Mouse (Mus musculus): ENCODE data around the gene Sema5a. TPM values are rescaled to one million over a fixed set of nuclear protein-coding genes. Genes with fewer than 3 reads are reported as not detected.

The Sema5a gene
- total and polyA plus RNA-seq, 2 experiments from 2014 or later, result 7.6 to 21.5 TPM

GRCm38 (mm10) chr15:32281374-32281773, 36.8 kb downstream of the Sema5a start:
- H3K4me1 ChIP-seq (ENCODE audit: insufficient read depth), result no peaks in the 10 kb centered on the region
- no peaks in the 10 kb centered on the region for H3K36me3 ChIP-seq (ENCODE audit: insufficient read depth)
- no peak for TF ChIP-seq CTCF (IDR thresholded peaks at IDR 0.05; ENCODE audit: low read depth)
- WGBS, result 70% methylated on average over 4 of the region's 4 CpGs
- H3K4me3 ChIP-seq (ENCODE audit: low read depth, low read length), result no peak overlapping the region
- DNase-seq (peak; percentile 44), ATAC-seq (peak; percentile 45; the same call in 1 of the 2 replicates)
- H3K9me3 ChIP-seq (ENCODE audit: low read length), result no peaks in the 10 kb centered on the region
- no peak overlapping the region for H3K4me2 ChIP-seq (ENCODE audit: low read depth)
- no peak overlapping the region for H3K27ac ChIP-seq (ENCODE audit: low read depth, low read length)
- no peak overlapping the region for H3K9ac ChIP-seq
- no peaks in the 10 kb centered on the region for H3K27me3 ChIP-seq (ENCODE audit: insufficient read depth, low read length)

- Histone ChIP-seq H3K4me2 (ENCODE audit: low read depth) (no peak overlapping the region), H3K4me3 (ENCODE audit: low read depth, low read length) (no peak overlapping the region), H3K27me3 (ENCODE audit: insufficient read depth, low read length) (no peaks in the 10 kb centered on the region), H3K9ac (no peak overlapping the region), H3K9me3 (ENCODE audit: low read length) (no peaks in the 10 kb centered on the region), H3K4me1 (ENCODE audit: insufficient read depth) (no peaks in the 10 kb centered on the region), H3K27ac (ENCODE audit: low read depth, low read length) (no peak overlapping the region), H3K36me3 (ENCODE audit: insufficient read depth) (no peaks in the 10 kb centered on the region)
- DNase-seq (no peak), ATAC-seq (no peak)
- WGBS, result 88% methylated on average over 2 of the region's 2 CpGs
- no peak for TF ChIP-seq CTCF (IDR thresholded peaks at IDR 0.05; ENCODE audit: low read depth)
These were observed 40.1 kb downstream of the Sema5a start for GRCm38 (mm10) chr15:32284688-32285087.

GRCm38 (mm10) chr15:32286296-32286695, 41.7 kb downstream of the Sema5a start:
- no peaks in the 10 kb centered on the region for H3K27me3 ChIP-seq (ENCODE audit: insufficient read depth, low read length)

GRCm38 (mm10) chr15:32288480-32288879, 43.9 kb downstream of the Sema5a start:
- Histone ChIP-seq H3K27me3 (ENCODE audit: insufficient read depth, low read length) (no peaks in the 10 kb centered on the region), H3K27ac (ENCODE audit: low read depth, low read length) (no peak overlapping the region), H3K4me1 (ENCODE audit: insufficient read depth) (no peaks in the 10 kb centered on the region), H3K9ac (no peak overlapping the region), H3K4me2 (ENCODE audit: low read depth) (no peak overlapping the region), H3K36me3 (ENCODE audit: insufficient read depth) (no peaks in the 10 kb centered on the region), H3K9me3 (ENCODE audit: low read length) (no peaks in the 10 kb centered on the region), H3K4me3 (ENCODE audit: low read depth, low read length) (no peak overlapping the region)
- no peak for TF ChIP-seq CTCF (IDR thresholded peaks at IDR 0.05; ENCODE audit: low read depth)
- no peak for DNase-seq
- no peak for ATAC-seq
- WGBS, result 43% methylated on average over 6 of the region's 6 CpGs

More at GRCm38 (mm10) chr15:32286296-32286695, 41.7 kb downstream of the Sema5a start:
- no peak for DNase-seq
- Histone ChIP-seq H3K27ac (ENCODE audit: low read depth, low read length) (no peak overlapping the region), H3K36me3 (ENCODE audit: insufficient read depth) (no peaks in the 10 kb centered on the region), H3K4me1 (ENCODE audit: insufficient read depth) (no peaks in the 10 kb centered on the region), H3K9me3 (ENCODE audit: low read length) (no peaks in the 10 kb centered on the region), H3K9ac (no peak overlapping the region), H3K4me2 (ENCODE audit: low read depth) (no peak overlapping the region), H3K4me3 (ENCODE audit: low read depth, low read length) (no peak overlapping the region)
- no peak for ATAC-seq
- TF ChIP-seq CTCF (IDR thresholded peaks at IDR 0.05; ENCODE audit: low read depth), result no peak
- WGBS, result 94% methylated on average over 3 of the region's 3 CpGs

GRCm38 (mm10) chr15:32291000-32291399, 46.4 kb downstream of the Sema5a start:
- H3K9me3 ChIP-seq (ENCODE audit: low read length), result no peaks in the 10 kb centered on the region
- H3K4me1 ChIP-seq (ENCODE audit: insufficient read depth), result no peaks in the 10 kb centered on the region
- no peak overlapping the region for H3K4me2 ChIP-seq (ENCODE audit: low read depth)
- 52% methylated on average over 3 of the region's 3 CpGs for WGBS
- no peak overlapping the region for H3K4me3 ChIP-seq (ENCODE audit: low read depth, low read length)
- H3K27me3 ChIP-seq (ENCODE audit: insufficient read depth, low read length), result no peaks in the 10 kb centered on the region
- ATAC-seq, result no peak
- DNase-seq, result no peak
- TF ChIP-seq CTCF (IDR thresholded peaks at IDR 0.05; ENCODE audit: low read depth), result no peak
- H3K36me3 ChIP-seq (ENCODE audit: insufficient read depth), result no peaks in the 10 kb centered on the region
- no peak overlapping the region for H3K27ac ChIP-seq (ENCODE audit: low read depth, low read length)
- no peak overlapping the region for H3K9ac ChIP-seq

GRCm38 (mm10) chr15:32296523-32296922, 51.9 kb downstream of the Sema5a start:
- Histone ChIP-seq H3K9ac (no peak overlapping the region), H3K9me3 (ENCODE audit: low read length) (no peaks in the 10 kb centered on the region), H3K4me1 (ENCODE audit: insufficient read depth) (no peaks in the 10 kb centered on the region), H3K4me2 (ENCODE audit: low read depth) (no peak overlapping the region), H3K4me3 (ENCODE audit: low read depth, low read length) (no peak overlapping the region), H3K27me3 (ENCODE audit: insufficient read depth, low read length) (no peaks in the 10 kb centered on the region), H3K27ac (ENCODE audit: low read depth, low read length) (no peak overlapping the region), H3K36me3 (ENCODE audit: insufficient read depth) (no peaks in the 10 kb centered on the region)
- DNase-seq (no peak), ATAC-seq (no peak)
- 35% methylated on average over 6 of the region's 6 CpGs for WGBS
- TF ChIP-seq CTCF (IDR thresholded peaks at IDR 0.05; ENCODE audit: low read depth), result no peak

- 85% methylated on average over 5 of the region's 5 CpGs for WGBS
These were observed 52.7 kb downstream of the Sema5a start for GRCm38 (mm10) chr15:32297266-32297665.

More at GRCm38 (mm10) chr15:32297266-32297665, 52.7 kb downstream of the Sema5a start:
- TF ChIP-seq CTCF (IDR thresholded peaks at IDR 0.05; ENCODE audit: low read depth), result no peak
- H3K9ac ChIP-seq, result no peak overlapping the region
- DNase-seq (no peak), ATAC-seq (no peak)
- no peak overlapping the region for H3K4me3 ChIP-seq (ENCODE audit: low read depth, low read length)
- H3K4me1 ChIP-seq (ENCODE audit: insufficient read depth), result no peaks in the 10 kb centered on the region
- no peak overlapping the region for H3K27ac ChIP-seq (ENCODE audit: low read depth, low read length)
- no peak overlapping the region for H3K4me2 ChIP-seq (ENCODE audit: low read depth)
- no peaks in the 10 kb centered on the region for H3K9me3 ChIP-seq (ENCODE audit: low read length)
- no peaks in the 10 kb centered on the region for H3K36me3 ChIP-seq (ENCODE audit: insufficient read depth)
- H3K27me3 ChIP-seq (ENCODE audit: insufficient read depth, low read length), result no peaks in the 10 kb centered on the region

All from forebrain, postnatal 0 days (tissue).